Mouse (Mus musculus): ENCODE measurements around the gene Adgrl2.

GRCm38 (mm10) chr3:148956887-148957286, 33.5 kb downstream of the Adgrl2 start:
- no peak for TF ChIP-seq CTCF (IDR thresholded peaks at IDR 0.05; ENCODE audit: extremely low read depth, insufficient read depth, low read length)
- TF ChIP-seq POLR2A (IDR thresholded peaks at IDR 0.05; ENCODE audit: extremely low read depth, insufficient read depth, low read length) = no peak

Measured in cortical plate, adult 2 months (tissue).